Mouse (Mus musculus) bone marrow, adult 2 months (tissue): ENCODE data around the gene Fam163a.

Experiments
- CTCF ChIP-seq: fragments of 200-500 bp; IDR thresholded peaks from 2 replicates; pipeline ENCODE4 v1.5.1; 2011; ENCODE audit warnings: low read length, control low read depth; ENCODE audit not compliant: control insufficient read depth, insufficient read depth
- POLR2A ChIP-seq: fragments of 200-500 bp; IDR thresholded peaks from 2 replicates; pipeline ENCODE4 v1.6.1; 2011; ENCODE audit warnings: low read depth, mild to moderate bottlenecking, control low read depth, low read length, borderline replicate concordance; ENCODE audit not compliant: control insufficient read depth

DNA sequence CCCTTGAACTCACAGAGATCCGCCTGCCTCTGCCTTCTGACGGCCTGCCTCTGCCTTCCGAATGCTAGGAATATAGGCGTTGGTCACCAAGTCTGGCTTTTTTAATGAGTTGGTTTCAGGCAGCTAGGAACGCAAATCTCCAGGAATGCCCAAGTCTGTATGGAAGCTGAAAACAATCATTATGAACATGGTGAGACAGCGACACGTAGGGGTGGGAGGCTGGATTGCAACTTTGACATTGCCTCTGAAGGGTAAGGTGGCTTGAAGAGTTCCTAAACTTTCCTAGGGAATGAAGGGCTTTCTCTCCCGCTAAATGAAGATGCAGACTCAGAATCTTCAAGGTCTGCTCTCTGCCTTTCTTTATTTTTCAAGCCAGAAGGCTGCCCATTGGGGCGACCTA is 93.7 kb downstream of the Fam163a start:
- TF ChIP-seq CTCF (no peak), POLR2A (no peak)
